Mouse (Mus musculus) hematopoietic stem cell, adult 5-6 weeks (primary cell): ENCODE results near the gene Grk1. TPM values are rescaled to one million over a fixed set of nuclear protein-coding genes. Genes with fewer than 3 reads are reported as not detected.

Experiments used
- ATAC-seq, 2 experiments: fragments of 125-278 bp in 1 of 2; replicated peaks in 1 of 2; 2 replicates each; pipeline ENCODE4 v1.8.0; 2016 to 2017; ENCODE audit warnings: inconsistent platforms in 2 of 2, mild to moderate bottlenecking in 2 of 2, moderate number of reproducible peaks in 2 of 2, low read depth in 1 of 2, moderate TSS enrichment in 1 of 2; ENCODE audit not compliant: low FRiP score in 2 of 2, poor library complexity in 2 of 2, severe bottlenecking in 2 of 2, insufficient read depth in 1 of 2, low TSS enrichment in 1 of 2
- total RNA-seq: library from RNA; stranded (forward); fragments of 172-1452, 232-1000 nt; gene quantifications from 2 replicates; pipeline ENCODE4 v1.2.3, GENCODE M21; 2017

The Grk1 gene
- total RNA-seq, 1 experiment from 2014 or later, result not detected

DNA sequence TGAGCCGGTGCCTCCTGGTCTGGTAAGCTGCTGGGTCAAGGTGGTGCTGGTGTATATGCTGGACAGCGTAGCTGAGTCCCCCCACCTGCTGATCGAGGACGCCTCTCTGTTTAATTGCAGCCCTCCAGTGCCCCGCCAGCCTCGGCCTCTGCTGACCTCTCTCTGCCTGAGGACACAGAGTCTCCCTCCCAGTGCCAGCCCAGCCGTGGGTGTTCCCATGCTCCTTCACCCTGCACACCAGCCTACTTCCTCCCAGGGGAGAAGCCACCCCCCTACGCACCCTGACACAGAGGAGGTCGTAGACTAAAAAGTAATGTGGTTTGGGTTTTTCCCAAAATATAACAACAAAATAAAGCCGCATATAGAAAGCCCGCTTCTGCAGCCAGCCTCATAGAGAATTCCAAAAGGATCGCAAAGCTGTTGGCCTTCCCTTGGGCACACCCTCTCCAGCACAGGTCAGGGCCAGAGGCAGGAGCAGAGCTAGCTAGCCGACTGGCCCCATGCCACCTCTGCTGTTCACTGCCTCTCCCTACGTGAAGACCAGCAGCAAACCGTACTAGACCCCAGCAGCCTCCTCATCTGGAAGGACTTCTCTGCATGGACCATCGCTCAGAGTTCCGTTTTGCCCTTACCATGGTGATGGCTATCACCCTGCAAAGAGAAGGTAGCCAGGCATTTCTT, 56.3 kb downstream of the Grk1 start:
- no peak for ATAC-seq

DNA sequence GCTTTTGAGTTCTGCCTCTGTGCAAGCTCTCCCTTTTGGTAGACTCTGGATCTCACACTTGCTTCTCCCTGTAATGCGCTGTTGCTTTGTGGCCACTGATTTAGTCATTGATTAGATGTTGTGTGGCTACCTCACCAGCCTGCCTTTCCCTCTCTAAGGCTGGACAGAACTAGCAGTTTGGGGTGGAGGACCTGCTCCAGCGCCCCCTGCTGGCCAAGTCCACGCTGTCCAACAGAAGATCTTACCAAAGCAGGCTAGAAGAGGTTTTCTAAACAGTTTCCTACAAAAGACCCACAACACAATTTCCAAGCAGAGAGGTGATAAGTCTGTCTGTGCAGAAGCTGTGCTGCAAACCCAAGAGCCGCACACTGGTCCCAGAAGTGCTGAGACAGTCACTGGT, 57.0 kb downstream of the Grk1 start:
- peak; percentile 63 to 74; a peak in 3 of 4 replicates for ATAC-seq

DNA sequence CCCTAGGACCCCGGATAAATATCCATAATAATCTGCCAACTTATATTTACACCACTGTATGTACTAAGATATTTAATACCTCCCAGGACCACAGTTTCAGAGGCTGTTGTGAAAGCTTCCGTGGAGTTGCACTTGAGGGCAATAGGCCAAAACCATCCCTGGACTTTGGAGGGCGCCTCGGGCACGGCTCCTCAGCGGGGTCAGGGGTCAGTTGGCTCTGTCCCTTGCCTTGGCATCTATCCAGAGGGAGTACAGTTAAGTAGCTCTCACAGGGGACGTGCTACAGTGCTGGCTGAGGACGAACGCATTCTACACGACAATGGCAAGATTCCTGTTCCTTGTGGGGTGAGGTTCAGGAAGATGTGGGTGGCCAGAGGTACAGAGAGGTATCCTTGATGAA, 57.5 kb downstream of the Grk1 start:
- ATAC-seq, result no peak

DNA sequence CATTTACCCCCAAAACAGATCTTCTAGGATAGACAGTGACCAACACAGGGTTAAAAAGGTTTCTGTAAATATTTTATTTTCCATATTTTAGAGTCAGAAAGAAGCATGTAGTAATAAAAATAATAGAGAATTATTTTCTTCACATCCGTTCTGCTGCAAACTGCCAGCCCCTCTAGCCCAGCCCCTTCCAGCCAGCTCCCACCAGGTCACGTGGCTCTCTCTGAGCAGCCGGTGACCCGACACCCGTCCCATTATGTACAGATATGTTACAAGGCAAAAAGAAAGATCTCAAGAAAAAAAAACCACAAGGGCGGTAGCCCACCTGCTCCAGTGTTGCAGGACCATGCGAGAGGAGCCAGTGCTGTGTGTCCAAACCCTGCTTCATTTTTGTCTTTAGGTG, 60.4 kb downstream of the Grk1 start:
- ATAC-seq, result no peak

DNA sequence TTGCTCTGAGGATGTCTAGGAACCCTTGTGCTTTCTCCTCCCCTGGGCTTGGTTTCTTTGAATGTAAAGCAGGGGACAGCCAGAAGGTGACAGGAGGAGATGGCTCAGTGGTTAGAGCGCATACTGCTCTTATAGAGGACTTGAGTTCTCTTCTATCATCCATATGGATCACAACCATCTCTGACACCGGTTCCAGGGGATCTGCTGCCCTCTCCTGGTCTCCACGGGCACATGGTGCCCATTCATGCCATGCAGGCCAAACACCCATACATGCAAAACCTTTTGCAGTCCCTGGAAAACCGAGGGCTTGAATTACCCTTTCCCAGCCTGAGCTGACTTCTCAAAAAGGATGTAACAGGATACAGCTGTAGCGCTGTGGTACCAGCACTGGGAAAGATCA, 62.1 kb downstream of the Grk1 start:
- ATAC-seq, result no peak

DNA sequence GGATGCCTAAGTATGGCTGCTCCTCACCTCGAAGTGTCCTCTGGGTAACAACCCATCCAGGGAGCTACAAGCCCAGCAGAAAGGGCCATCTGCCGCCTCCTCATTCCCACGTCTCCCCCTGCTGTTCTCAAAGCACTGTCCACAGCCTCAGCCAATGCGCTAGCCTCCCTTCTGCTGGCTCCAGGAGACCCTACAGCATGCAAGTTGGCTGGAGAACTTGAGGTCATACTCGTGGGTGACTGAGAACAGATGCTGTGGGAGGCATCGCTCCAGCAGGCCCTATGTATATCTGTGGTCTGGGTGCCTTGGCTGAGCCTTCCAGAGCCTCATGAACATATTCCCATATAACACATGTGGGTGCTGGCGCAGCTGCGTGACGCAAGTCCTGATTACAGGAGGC, 63.9 kb downstream of the Grk1 start:
- no peak for ATAC-seq

DNA sequence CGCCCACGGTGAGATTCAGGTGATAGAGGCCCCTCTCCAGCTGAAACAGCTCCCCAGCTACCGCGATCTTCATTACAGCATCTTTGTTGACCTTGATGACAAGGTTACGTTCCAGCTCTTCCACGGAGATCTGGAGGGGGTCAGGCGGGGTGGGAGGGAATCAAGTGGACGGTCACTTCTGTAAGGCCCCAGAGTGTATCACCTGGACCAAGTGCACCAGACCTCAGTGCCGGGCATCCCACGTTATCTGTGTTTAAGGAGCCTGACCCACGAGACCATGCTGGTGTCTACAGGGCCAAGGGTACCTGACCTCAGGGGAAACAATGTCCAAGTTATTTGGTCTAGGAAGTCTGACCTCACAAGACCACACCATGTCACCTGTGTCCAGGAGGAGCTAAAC, 66.6 kb downstream of the Grk1 start:
- no peak for ATAC-seq

Other genes starting within 250 kb of the Grk1 start
- gene Lamp1, start 245.9 kb upstream of the Grk1 start, total RNA-seq, result 138 and 151 TPM in 2 replicates
- gene Grtp1, start 204.5 kb upstream of the Grk1 start, total RNA-seq, result 0.63 and 1.2 TPM in 2 replicates
- gene Adprhl1, start 150.9 kb upstream of the Grk1 start, total RNA-seq, result not detected in 2 replicates
- gene Dcun1d2, start 117.0 kb upstream of the Grk1 start, total RNA-seq, result 17.7 and 22.1 TPM in 2 replicates
- gene Tmco3, start 116.9 kb upstream of the Grk1 start, total RNA-seq, result 7.8 and 8.9 TPM in 2 replicates
- gene Tfdp1, start 66.3 kb upstream of the Grk1 start, total RNA-seq, result 110 and 129 TPM in 2 replicates
- not detected in 2 replicates for gene Atp4b, start 8.3 kb upstream of the Grk1 start, total RNA-seq
- gene Tmem255b, start 30.1 kb downstream of the Grk1 start, total RNA-seq, result not detected in 2 replicates
- gene Gas6, start 89.4 kb downstream of the Grk1 start, total RNA-seq, result 14.1 and 17.4 TPM in 2 replicates
- 0.38 TPM in 1 of 2 replicates, not detected in the other for gene 1700029H14Rik, start 157.4 kb downstream of the Grk1 start, total RNA-seq